Mouse (Mus musculus) adrenal gland, adult 8-10 months (tissue): ENCODE measurements at regions not wholly inside any gene's neighbourhood (a gene's known extent, or its start where the extent isn't known, plus 50 kb on each side); places are given as distances from the start of the nearest gene placed in this dataset.

Source experiments
- DNase-seq: peaks from one replicate; pipeline ENCODE4 v3.0.0; 2022

DNA sequence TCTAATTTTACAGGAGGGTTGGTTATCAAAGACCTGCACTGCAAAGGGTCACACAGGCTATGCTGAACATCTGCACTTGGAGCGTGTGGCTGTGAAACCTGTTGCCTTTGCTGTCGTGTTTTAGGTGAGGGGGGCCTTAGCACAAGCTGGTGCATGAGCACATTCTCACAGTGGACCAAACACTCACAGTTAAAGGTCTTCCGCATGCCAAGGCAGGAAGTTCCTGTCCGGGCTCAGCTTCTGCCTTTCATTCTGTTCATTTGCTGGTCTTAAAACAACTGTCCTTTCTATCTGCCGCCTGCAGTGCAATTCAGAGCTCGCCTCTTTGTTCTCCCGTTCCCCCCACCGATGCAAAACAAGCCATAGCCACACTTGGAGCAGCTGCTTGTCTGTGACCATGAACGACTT, 402.8 kb downstream of the Efnb2 start:
- DNase-seq, result no peak

DNA sequence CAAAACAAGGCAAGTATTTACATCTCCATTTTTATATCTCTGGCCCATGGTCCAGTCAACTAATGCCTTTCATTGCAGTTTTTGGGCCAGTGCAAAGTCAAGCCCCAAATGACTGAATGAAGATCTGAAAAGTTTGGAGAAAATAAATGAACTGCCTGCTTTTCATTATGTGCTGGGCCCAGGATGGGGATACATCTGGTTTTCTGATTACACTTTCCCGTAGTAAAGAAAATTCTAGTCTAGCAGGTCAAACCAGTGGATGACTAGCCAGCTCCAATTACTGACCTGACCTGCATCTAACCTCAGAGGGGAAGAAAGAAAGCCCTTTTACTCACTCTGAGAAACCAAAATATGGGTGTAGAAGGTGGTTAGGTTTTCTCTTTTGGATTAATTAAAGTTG, 404.7 kb downstream of the Efnb2 start:
- no peak for DNase-seq

DNA sequence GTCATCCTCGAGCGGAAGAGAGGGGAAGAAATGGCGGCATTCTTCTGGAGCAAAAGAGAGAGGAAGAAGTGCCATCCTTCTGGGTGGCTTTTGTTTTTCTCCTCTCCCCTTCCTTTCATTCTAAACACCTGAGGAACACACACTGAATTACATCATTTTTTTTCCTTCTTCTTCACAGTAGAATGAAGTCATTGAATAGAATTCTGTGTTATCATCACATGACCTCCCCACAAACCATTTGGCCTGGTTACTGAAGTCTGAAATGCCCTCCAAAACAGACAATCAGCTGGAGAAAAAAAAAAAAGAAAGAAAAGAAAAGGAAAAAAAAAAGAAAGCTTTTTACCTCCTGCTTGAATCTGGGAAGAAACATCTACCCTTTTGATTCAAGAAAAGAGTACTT, 406.6 kb downstream of the Efnb2 start:
- no peak for DNase-seq

DNA sequence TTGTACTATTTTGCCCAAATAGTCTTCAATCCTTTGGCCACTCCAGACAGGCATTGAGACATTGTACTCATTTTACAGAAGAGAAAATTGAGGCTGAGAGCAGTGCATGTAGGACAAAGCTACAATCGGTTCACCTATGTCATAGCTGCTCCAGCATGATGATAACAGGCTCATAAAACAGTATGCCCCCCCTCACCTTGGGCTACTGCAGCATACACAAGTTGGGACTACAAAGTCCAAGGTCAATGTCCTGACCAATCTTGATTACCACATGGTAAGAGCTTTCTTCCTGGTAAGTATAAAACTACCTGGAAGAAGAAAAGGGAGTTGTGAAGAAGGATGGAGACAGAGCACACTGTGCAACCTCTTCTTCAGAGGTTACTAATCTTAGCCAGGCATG, 416.4 kb downstream of the Efnb2 start:
- DNase-seq, result no peak

DNA sequence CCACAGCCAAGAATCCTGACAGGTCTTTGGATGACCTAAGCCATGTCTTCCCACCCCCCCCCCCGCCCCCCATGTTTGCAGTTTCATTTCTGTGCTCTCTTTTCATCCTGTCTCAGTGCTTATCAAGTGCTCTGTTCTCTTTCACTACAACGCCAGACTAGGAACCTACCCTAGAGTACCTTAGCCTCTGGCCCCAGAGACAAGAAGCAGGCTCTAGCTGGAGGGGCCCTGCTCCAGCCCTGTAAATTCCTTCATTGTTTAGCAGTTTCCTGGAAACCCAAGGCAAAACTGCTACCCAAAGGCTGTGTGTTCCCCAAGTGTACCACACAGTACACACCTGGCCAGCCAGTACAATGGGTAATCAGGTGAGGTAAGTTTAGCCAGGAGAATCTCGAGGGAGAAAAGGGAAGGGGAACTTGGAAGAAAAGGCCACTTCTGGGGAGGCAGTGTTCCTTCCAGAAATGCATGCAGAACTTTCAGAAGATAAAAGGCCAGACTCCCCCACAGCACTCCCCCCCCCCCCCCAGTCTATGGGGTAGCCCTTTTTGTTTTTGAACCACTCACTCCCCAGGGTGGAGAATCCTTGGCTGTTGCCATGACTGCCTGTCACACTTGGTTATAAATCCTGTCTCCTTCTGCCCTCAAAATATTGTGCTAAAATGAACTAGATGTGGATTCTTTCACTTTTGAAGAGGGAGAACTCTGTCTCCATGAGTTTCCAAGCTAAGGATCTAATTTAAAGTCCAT, 419.1 kb downstream of the Efnb2 start:
- no peak for DNase-seq

DNA sequence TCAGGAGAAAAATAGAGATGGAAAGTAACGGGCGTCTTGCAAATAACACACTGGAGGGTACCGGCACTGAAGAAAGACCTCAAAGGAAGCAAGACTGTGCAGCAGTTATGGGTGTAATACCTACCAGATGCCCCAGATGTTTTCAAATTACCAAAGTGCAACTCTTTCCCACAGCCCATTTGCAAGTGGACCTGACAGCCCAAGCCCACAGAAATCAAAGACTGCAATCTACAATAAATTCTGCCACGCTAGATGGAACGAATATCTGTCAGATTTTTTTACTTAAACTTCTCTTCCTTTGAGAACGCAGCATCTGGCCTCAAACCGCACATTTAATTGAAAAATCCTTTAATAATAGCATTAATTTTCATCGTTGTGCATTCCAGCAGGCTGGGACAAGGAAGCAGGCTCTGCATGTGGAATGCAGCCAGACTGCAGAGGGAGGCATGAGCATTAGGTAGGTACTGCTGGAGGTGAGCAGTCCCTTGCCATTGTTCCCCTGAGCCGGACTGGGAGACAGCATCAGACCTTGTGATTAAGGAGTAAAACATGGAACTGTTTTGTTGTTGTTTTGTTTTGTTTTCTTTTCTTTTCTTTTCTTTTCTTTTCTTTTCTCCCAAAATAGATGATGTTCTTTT, 419.9 kb downstream of the Efnb2 start:
- no peak for DNase-seq

DNA sequence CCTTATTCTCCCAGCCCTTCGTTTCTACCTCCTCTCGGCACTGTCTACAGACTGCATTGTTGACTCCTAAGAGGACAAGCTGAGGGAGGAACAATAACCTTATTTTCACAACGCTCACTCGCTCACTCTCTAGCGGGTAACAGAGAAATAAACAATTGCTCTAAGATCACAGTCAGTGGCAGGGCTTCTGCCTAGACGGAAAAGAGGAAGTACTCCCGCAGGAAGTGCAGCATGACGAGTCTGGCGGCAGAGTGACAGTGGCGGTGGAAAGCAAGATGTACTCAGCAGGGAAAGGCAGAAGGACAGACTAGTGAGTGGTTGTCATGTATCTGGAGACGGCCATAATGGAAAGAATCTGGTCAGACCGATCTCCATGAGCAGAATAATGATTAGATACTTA, 421.6 kb downstream of the Efnb2 start:
- no peak for DNase-seq

DNA sequence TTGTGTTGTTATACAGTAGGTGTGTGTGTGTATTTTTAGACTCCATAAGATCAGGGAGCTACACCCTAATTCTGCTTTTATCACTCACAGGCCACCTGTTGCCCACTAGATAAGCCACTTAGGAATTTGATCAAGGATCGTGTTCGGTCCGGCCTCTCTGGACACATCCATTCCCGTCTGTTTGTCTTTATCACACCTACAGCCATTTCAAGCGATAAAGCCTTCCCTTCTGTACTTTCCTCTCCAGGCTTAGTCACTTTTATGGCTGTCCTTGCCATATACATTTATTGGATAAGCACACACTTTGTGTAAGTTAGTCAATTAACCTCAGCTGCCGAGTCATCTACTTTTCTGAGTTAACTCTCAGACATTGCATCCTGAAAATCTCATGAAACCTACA, 423.0 kb downstream of the Efnb2 start:
- DNase-seq, result no peak

DNA sequence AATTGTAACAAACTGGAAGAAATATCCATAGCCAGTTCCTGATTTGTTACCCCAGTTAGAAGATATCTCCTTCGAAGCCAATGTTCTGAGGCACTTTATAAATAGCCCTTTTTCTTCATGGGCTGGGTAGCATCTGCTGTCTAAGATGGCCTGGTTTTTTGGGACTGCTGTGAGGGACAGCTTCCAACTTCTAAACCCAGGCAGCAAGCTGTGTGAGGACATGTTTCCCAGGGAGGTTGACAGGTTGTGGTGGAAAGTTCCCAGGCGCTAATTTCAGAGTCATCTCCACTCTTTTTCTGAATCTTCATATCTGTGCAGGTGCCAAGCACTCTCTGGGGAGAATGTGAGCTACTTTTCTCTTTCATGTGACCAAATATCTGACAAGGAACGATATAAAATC, 427.4 kb downstream of the Efnb2 start:
- no peak for DNase-seq

DNA sequence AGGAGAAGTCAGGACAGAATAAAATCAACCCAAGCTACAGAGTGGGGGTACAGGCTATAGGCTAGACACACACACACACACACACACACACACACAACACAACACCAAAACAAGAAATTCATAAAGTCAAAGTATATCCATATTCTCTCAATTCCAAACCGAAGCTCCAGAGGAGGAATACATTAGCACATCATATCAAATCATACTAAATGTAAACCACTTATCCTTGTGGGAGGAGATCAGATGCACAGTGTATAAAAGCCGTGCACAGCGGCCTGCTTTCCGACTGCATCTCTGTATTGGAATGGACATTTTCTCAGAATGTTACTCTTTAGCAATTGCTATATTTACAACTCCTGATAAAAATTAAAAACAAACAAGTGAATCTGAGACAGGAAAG, 427.9 kb downstream of the Efnb2 start:
- DNase-seq, result no peak

DNA sequence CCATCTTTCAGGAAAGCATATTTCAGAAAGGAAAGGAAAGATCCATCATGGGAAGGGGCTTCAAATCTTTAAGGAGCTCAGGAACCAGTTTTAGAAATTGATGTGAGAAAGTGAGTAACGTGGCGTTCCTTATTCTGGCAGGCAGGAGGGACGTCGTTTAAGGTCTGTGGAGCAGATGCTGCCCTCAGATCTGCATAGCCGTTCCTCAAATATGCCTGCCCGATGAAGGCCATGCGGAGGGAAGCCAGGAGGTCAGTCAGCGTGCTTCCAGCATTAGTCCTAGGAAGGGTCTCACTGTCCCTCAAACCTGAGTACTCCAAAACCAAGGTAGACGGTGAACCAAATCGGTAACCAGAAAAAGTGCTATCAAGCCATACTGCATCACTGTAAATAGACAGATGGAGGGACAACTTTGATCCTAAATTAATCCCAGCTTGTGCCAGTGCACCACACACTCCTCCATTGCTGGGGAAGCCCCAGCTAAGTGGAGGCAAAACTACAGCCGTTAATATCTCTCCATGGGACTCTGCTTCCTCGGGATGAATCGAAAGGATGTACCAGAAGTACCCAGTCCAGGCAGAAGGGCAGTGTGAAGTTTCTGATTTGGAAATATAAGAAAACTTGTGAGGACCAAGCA, 428.9 kb downstream of the Efnb2 start:
- DNase-seq, result no peak

DNA sequence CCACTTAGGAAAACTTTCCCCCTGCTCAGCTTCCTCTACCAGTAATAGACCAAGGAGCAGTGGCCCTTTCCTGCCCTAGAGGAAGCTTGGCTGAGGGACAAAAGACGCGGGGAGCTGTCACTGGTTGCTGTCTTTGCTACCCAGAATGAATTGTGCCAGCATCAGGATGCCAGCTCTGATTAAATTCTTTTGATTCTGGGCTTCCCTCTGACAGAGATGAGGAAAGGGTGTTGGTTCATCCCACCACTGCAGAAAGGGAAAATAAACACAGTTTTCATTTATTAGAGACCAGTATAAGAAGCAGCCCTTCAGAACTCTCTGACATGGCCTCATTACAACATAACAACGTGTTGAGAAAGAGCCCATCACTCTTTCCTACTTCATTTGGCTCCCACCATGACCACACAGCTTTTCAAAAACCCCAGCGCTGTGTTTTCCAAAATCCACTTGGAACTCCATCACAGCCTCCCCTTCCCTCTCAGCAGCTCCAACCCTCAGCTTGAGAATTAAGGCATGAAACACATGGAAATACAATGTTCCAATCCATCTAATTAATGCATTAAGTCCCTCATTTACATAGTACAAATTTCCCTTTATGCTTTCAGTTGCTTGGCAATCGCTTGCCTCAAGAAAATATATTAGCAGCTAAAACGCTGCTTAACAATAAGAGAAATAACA, 429.6 kb downstream of the Efnb2 start:
- DNase-seq, result no peak

DNA sequence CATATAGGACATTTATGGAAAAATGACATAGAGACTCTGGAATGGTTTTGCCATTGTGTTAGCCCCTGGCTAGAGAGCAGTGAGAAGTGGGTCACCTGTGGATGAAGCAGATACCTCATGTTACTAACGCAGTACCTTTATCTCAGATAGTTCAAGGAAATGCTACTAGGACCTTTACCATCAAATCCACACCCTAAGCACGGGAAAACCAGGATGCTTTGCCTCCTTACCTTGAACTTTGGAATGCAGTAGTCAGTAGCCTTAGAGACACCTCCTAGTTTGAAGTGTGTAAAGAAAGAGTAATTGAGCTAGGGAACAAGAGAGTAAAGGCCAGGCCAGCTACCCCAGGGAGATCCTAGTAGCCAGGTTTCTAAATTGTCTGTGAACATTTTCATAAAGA, 435.0 kb downstream of the Efnb2 start:
- DNase-seq, result no peak

DNA sequence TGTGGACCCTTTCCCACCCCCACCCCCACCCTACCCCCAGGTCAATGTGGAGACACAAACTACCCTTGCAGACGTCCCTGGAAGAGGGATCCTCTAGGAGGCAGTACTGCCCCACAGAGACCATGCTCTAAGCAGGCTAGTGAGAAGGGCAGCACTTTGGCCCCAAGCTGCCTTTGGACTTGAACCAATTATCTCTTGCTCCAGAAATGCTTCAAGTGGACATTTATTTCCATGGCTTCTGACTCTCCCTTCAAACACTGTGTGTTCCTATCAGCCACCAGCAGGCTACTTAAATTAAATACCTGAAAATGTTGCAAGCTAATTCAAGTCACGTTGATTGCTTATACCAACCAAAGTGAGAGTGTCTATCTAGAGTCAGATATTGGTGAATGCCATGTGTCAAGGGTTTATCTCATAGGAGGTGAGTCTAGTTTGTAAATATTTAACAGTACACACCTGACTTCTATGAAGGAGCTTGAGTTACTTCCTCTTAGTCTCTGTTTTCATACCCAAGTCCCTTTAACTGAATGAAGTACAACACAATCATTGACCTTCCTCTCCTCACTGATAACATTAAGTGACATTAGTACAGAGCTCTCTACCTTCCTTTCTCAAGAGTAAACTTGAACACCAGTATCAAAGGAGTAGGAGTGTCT, 435.7 kb downstream of the Efnb2 start:
- no peak for DNase-seq

DNA sequence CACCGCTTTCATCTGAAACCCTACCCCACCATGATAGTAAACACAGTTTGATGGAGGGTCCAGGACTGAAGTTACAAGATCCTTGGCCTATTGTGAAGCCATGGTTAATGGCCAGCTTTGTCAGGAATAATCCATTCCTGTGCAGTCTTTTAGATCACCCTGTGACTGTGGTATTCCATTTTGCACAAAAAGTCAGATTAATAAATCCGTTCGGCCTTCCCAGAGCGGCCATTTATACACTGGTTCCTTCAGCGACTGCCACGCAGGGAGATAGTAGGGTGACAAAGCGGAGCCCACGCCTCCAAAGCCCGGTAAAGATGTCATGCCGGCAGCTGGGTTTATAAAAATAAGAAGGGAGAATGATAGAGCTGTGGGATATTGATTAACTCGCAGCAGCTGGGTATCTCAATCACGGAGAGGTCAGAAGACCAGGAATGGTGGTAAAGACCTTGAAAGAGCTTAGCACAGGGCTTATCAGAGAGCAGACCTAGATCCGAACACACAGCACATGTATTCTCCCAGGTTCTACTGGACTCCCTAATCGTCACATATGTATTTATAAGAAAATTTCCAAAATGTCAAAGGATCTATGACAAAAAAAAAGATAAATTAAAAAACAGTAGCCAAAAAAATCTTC, 440.5 kb downstream of the Efnb2 start:
- no peak for DNase-seq

DNA sequence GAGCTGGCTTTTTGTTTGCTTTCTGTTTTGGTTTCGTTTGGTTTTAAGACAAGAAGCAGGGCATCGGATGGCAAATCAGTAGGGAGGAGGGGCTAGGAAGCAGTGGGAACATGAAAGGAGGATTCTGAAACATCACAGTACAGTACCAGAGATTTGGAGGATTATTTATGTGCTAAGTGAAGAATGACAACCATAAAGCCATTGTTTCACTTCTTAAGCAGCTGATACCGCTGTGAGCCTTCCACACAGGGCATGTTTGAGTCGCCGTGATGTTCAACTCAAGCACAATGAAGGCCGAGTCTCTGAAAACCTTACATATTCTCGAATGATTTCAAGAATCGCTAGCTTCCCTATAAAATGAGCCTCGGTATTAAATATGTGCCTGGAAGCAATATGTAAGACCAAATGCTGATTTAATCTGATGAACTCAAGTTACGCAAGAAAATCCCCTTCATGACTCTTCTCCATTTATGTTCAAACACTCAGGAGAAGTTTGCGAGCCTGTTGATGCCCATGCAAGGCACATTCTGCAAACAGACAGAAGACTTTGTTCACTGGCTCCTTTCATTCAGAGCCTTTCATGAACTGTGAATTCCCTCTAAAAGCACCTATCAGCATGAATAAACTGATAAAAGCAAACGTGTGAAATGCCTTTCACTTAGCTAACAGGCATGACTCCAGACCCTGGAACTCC, 441.2 kb downstream of the Efnb2 start:
- no peak for DNase-seq

DNA sequence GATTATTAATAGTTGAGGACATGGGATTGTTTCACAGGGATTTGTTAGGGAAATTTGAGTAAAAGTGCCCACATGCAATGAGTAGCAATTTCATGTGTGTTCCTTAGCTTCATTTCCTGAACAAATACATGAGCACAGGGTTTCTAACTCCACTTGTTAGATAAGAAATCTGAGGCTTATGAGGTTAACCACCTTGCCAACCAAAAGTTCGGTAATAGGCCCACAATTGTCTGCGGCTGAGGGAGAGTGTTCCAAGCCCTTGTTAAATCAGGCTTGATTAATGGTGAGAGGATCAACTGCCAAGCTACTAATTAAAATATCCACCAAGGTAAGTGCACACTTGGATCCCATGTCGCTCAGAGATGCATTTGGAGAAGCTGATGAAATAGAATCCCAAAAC, 468.0 kb downstream of the Efnb2 start:
- DNase-seq, result no peak

DNA sequence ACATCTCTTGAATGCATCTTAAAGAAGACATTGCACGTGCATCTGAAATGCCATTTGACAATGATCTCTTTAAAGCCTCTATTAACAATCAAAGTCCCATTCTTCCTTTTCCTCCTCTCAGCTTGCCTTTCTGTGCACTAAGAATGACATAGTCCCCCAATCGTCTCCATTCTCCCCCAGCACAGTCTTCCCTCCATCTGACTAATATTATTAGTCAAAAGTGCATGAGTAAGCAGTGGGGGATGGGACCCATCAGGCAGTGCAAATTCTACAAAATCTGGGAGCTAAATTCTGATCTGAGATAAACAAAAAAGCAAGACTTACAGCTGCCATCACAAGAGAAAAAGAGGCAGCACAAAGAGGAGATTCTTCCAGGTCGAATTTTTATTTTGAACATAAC, 475.0 kb downstream of the Efnb2 start:
- no peak for DNase-seq

DNA sequence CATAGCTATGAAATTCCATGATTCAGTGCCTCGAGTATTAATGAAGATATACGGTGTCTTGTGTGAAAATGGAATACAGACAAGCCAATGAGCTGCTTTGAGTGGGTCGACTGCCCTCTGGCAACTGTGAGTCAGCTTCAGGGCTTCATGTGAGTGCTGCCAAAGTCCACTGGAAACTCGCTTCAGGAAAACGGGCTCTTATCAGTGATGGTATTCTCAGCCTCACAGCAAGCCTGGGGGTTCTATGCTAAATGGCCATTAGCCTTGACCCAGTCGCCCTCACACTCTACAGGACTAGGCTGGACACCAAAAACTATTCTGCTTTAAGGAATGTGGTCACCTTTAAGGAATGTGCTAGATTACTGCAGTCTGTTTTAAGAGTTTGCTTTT, 477.8 kb downstream of the Efnb2 start:
- no peak for DNase-seq

DNA sequence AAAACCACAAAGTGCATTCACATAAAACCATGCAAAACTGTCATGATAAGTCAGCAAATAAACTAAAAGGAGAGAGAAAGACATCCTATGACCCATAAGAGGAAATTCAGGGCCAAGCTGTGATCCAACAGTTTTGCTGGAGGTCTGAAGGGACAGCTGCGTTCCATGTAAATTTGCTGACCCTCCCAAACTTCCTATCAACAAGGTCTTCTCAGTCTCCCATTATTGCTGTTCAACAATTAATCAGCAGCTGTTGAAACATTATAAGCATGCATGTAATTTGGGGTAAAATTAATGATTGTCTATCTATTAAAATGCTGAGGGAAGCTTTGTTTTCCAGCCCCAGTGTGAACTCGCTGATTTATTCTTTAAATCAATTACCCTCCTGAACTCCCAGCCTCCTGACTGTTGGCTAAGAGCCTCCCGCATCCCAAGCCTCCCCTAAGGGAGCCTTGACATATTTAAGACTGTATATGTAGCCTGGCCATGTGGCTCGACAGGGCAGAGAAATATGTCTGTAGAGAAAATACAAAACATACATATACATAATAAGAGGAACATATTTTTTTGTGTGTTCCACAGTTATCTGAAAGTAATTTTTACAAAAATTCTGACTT, 478.3 kb downstream of the Efnb2 start:
- DNase-seq, result no peak

DNA sequence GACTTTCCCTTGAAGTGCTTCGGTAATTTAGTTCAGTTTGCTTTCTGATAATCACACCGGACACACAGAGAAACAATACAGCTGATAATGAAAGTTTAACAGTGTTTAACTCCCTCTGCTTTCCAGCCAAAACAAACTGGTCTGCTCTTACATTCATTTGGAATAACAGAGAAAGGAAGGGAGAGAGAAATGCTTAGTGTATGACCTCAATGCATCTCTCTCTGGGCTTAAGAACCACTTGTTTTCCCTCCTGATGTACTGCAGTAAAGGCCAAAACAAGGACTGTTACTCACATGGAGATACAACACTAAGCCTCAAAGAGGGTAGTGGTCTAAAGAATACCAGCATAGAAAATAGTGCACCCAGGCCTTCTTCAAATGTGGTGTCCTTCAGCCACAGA, 478.9 kb downstream of the Efnb2 start:
- DNase-seq, result no peak
